Mouse (Mus musculus): ENCODE measurements around the gene Cryzl1.

Cryzl1 gene

GRCm38 (mm10) chr16:91728123-91729065 lies at the start of gene Cryzl1:
Cryzl1 (minus strand) TSS chr16:91728975.
- peak; percentile 98 for DNase-seq

- no peak for DNase-seq
Measured at GRCm38 (mm10) chr16:91772586-91772985, 43.8 kb upstream of the Cryzl1 start.

GRCm38 (mm10) chr16:91771334-91771733 lies 42.6 kb upstream of the Cryzl1 start:
- DNase-seq: no peak

- peak; percentile 67 for DNase-seq
Measured at GRCm38 (mm10) chr16:91770662-91771061, 41.9 kb upstream of the Cryzl1 start.

- DNase-seq: no peak
Measured at GRCm38 (mm10) chr16:91769911-91770310, 41.1 kb upstream of the Cryzl1 start.

- no peak for DNase-seq
Measured at GRCm38 (mm10) chr16:91768586-91768985, 39.8 kb upstream of the Cryzl1 start.

GRCm38 (mm10) chr16:91767165-91767701 lies 38.5 kb upstream of the Cryzl1 start:
- DNase-seq: no peak

GRCm38 (mm10) chr16:91765816-91766210 lies 37.0 kb upstream of the Cryzl1 start:
- DNase-seq: no peak

GRCm38 (mm10) chr16:91765121-91765815 lies 36.5 kb upstream of the Cryzl1 start:
- no peak for DNase-seq

- no peak for DNase-seq
Measured at GRCm38 (mm10) chr16:91764414-91764813, 35.6 kb upstream of the Cryzl1 start.

- DNase-seq: no peak
Measured at GRCm38 (mm10) chr16:91763975-91764374, 35.2 kb upstream of the Cryzl1 start.

- DNase-seq: no peak
Measured at GRCm38 (mm10) chr16:91762476-91762875, 33.7 kb upstream of the Cryzl1 start.

GRCm38 (mm10) chr16:91761761-91762160 lies 33.0 kb upstream of the Cryzl1 start:
- no peak for DNase-seq

GRCm38 (mm10) chr16:91761202-91761601 lies 32.4 kb upstream of the Cryzl1 start:
- DNase-seq: no peak

GRCm38 (mm10) chr16:91754957-91755356 lies 26.2 kb upstream of the Cryzl1 start:
- no peak for DNase-seq

- DNase-seq: no peak
Measured at GRCm38 (mm10) chr16:91753611-91754010, 24.8 kb upstream of the Cryzl1 start.

- no peak for DNase-seq
Measured at GRCm38 (mm10) chr16:91751644-91752385, 23.0 kb upstream of the Cryzl1 start.

- DNase-seq: no peak
Measured at GRCm38 (mm10) chr16:91747567-91747966, 18.8 kb upstream of the Cryzl1 start.

GRCm38 (mm10) chr16:91746101-91746950 lies 17.6 kb upstream of the Cryzl1 start:
- DNase-seq: peak; percentile 83

- no peak for DNase-seq
Measured at GRCm38 (mm10) chr16:91743055-91743454, 14.3 kb upstream of the Cryzl1 start.

GRCm38 (mm10) chr16:91740918-91741255 lies 12.1 kb upstream of the Cryzl1 start:
- DNase-seq: no peak

Measured in embryo, embryonic 11 days (tissue).